Mouse (Mus musculus) embryonic facial prominence, embryonic 11.5 days (tissue): ENCODE results near the gene BC048679. TPM values are rescaled to one million over a fixed set of nuclear protein-coding genes. Genes with fewer than 3 reads are reported as not detected.
A peak's percentile ranks its signal among the peaks of the same experiment; 100 is the strongest.

Source experiments
- ATAC-seq: fragments of 200-750 bp; cut with Nextera tagmentation; replicated peaks from 2 replicates; pipeline ENCODE4 v1.8.0; 2017; ENCODE audit warnings: low read depth; ENCODE audit not compliant: insufficient number of reproducible peaks, low FRiP score, low TSS enrichment
- DNase-seq: peaks from one replicate; pipeline ENCODE4 v3.0.0-alpha.2; 2015; ENCODE audit warnings: low spot score
- H3K27ac ChIP-seq: fragments of 300-500 bp; sonication (generic); replicated peaks from 2 replicates; pipeline ENCODE4 v1.5.1; 2014; ENCODE audit warnings: mild to moderate bottlenecking, low read depth, low read length, control low read depth
- H3K27me3 ChIP-seq: fragments of 300-500 bp; sonication (generic); 2 replicates; pipeline ENCODE4 v1.6.1; 2014; ENCODE audit warnings: mild to moderate bottlenecking, low read length, moderate library complexity, mixed read lengths; ENCODE audit not compliant: control insufficient read depth, insufficient read depth
- H3K36me3 ChIP-seq: fragments of 300-500 bp; sonication (generic); replicated peaks from 2 replicates; pipeline ENCODE4 v1.6.1; 2014; ENCODE audit warnings: low read depth, mild to moderate bottlenecking, low read length, moderate library complexity, mixed read lengths; ENCODE audit not compliant: control insufficient read depth, insufficient read depth
- H3K4me1 ChIP-seq: fragments of 300-500 bp; sonication (generic); 2 replicates; pipeline ENCODE4 v1.6.1; 2014; ENCODE audit warnings: low read length, mixed read lengths; ENCODE audit not compliant: control insufficient read depth, insufficient read depth
- H3K4me2 ChIP-seq: fragments of 300-500 bp; sonication (generic); 2 replicates; pipeline ENCODE4 v1.6.1; 2014; ENCODE audit warnings: low read depth, mild to moderate bottlenecking, control low read depth, low read length, moderate library complexity
- H3K4me3 ChIP-seq: fragments of 300-500 bp; sonication (generic); 2 replicates; pipeline ENCODE4 v1.5.1; 2014; ENCODE audit warnings: low read depth, low read length, control low read depth
- H3K9ac ChIP-seq: fragments of 300-500 bp; sonication (generic); replicated peaks from 2 replicates; pipeline ENCODE4 v1.6.1; 2014; ENCODE audit warnings: mild to moderate bottlenecking, control low read depth, low read length
- H3K9me3 ChIP-seq: fragments of 300-500 bp; sonication (generic); replicated peaks from 2 replicates; pipeline ENCODE4 v1.6.1; 2016; ENCODE audit warnings: mild to moderate bottlenecking, low read length, inconsistent platforms, mixed read lengths; ENCODE audit not compliant: control insufficient read depth
- WGBS: fragments of 180-500 bp; shearing (Covaris S2); extraction: QIAGEN DNeasy Blood & Tissue Kit; methylation state at CpG from one replicate; pipeline ENCODE4 v1.1.7; 2014; 5-methylcytosine and 5-hydroxymethylcytosine counted together
- polyA plus RNA-seq: library from polyadenylated mRNA; unstranded; fragments of >200 nt; fragmentation: Nextera tagmentation; extraction: Ambion mirVana; gene quantifications from 2 replicates; pipeline ENCODE4 v1.2.1, GENCODE M21; 2014

BC048679 gene
- polyA plus RNA-seq, 1 experiment from 2014 or later, result not detected

- peaks cover 5% of the 10 kb centered on the region for H3K36me3 ChIP-seq
- H3K4me3 ChIP-seq, result no peak overlapping the region
- no peaks in the 10 kb centered on the region for H3K27me3 ChIP-seq
- WGBS, result 92% methylated on average over 8 of the region's 8 CpGs
- no peak overlapping the region for H3K27ac ChIP-seq
- no peak for ATAC-seq
- no peaks in the 10 kb centered on the region for H3K4me1 ChIP-seq
- H3K9ac ChIP-seq, result no peak overlapping the region
- DNase-seq, result no peak
- H3K9me3 ChIP-seq, result no peaks in the 10 kb centered on the region
- H3K4me2 ChIP-seq, result no peak overlapping the region
These were observed 30.8 kb upstream of the BC048679 start for GRCm38 (mm10) chr7:81528918-81529317.

DNA sequence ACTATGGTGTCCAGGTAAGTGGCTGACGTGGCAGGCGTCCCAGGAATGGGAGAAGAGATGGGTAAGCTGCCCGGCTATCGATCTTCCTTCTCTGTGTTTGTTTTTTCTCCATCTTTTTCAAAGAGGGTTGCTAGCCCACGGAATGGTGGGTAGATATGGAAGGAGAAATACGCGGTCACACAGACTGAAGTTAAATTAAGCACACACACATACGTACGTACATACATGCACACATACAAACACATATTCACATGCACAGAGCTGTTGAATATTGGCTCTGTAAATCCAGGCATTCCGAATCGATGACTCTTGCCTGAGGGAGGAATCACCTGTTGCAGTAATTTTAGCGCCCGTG lies 25.6 kb upstream of the BC048679 start:
- Histone ChIP-seq H3K27ac (peak overlapping the region; percentile 85; the same call in 1 of the 2 replicates), H3K4me1 (no peaks in the 10 kb centered on the region), H3K36me3 (no peaks in the 10 kb centered on the region; the same call in 1 of the 2 replicates), H3K4me2 (peak overlapping the region; percentile 79), H3K27me3 (no peaks in the 10 kb centered on the region), H3K9me3 (no peaks in the 10 kb centered on the region), H3K9ac (peak overlapping the region; percentile 88), H3K4me3 (peak overlapping the region; percentile 69)
- DNase-seq (no peak), ATAC-seq (0 out of 2 replicates have a peak, but pooled peaks have one; percentile 14)
- 13% methylated on average over 13 of the region's 13 CpGs for WGBS

DNA sequence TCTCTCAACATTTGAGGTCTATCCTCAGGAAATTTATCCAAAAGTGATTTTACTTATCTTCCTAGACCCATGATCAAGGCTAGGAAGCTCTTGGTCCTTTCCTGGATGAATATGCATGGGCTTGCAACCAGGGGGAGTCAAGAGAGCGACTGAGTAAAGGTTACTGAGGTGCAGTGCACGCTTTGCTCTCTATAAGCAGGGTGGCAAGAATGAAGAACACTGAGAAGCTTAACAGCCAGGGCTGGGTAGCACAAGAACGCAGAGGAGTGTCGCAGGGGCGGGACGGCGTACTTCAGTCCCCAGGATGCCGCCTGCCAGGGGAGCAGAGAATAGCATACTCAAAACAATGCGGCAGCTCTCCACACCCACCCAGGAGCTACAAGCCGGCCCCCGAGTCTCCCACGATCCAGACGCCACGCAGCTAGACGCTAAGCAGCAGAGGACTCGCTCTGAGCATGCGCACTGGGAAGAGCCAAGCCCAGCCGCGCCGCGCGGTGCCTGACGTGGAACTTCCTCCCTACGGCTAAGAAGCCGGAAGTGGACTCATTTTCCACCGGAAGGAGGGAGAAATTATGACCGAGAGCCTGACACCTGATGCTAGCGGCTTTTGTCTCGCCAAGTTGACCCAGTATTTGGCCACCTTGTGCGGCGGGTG lies 25.1 kb upstream of the BC048679 start:
- Histone ChIP-seq H3K4me1 (no peaks in the 10 kb centered on the region), H3K36me3 (no peaks in the 10 kb centered on the region; the same call in 1 of the 2 replicates), H3K9me3 (no peaks in the 10 kb centered on the region), H3K4me2 (peak overlapping the region; percentile 79), H3K27me3 (no peaks in the 10 kb centered on the region), H3K4me3 (peak overlapping the region; percentile 69), H3K9ac (peak overlapping the region; percentile 88), H3K27ac (peak overlapping the region; percentile 85)
- DNase-seq (peak; percentile 98), ATAC-seq (peak; percentile 95)
- under 1% methylated on average over 31 of the region's 31 CpGs for WGBS

DNA sequence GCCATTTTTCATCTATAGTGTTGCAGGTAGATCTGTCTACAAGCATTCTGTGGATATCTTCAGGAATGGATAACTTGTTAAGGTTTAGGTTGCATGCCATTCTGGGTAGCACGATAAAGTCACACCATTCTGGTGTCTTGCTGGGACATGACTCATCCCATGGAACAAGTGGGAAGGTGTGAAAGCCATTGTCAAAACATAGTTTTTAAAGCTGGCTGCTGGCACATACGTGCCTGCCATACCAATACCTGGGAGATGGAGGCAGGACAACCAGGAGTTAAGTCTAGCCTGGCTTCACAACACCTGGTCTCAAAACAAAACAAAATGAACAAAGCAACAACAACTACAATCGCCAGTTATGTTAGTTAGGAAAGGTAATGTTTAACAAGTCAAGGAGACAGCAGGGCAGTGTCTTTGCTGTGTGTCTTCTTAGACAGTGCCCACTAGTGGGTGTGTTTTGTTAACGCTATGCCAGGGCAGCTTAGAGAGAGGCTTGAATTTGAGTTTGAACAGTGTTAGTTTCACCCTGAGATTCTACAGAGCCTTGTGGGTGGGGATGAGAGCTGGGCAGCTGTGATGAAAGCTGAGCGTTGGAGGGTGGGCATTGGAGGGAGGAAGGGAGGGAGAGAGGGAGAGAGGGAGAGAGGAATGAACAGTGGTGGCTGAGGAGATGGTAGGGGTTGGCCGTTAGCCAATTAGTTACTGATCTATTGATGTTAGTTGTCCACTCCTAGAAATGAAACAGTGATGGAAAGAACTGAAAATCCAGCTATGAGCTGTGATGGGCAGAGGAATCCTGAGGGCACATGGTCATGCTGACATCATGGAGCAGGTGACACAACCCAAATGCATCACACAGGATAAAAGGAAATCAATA lies 18.3 kb upstream of the BC048679 start:
- H3K4me3 ChIP-seq, result no peak overlapping the region
- H3K4me1 ChIP-seq, result no peaks in the 10 kb centered on the region
- ATAC-seq (no peak), DNase-seq (no peak)
- no peaks in the 10 kb centered on the region for H3K27me3 ChIP-seq
- H3K4me2 ChIP-seq, result no peak overlapping the region
- no peak overlapping the region for H3K9ac ChIP-seq
- WGBS, result 72% methylated on average over 6 of the region's 6 CpGs
- no peaks in the 10 kb centered on the region for H3K36me3 ChIP-seq
- H3K27ac ChIP-seq, result no peak overlapping the region
- H3K9me3 ChIP-seq, result no peaks in the 10 kb centered on the region

GRCm38 (mm10) chr7:81514906-81515590 lies 17.0 kb upstream of the BC048679 start:
- no peak overlapping the region for H3K4me2 ChIP-seq
- H3K9me3 ChIP-seq, result no peaks in the 10 kb centered on the region
- no peak for ATAC-seq
- H3K9ac ChIP-seq, result no peak overlapping the region
- H3K4me1 ChIP-seq, result no peaks in the 10 kb centered on the region
- H3K27ac ChIP-seq, result no peak overlapping the region
- no peaks in the 10 kb centered on the region for H3K27me3 ChIP-seq
- H3K4me3 ChIP-seq, result no peak overlapping the region
- H3K36me3 ChIP-seq, result no peaks in the 10 kb centered on the region
- 60% methylated on average over 13 of the region's 13 CpGs for WGBS
- no peak for DNase-seq

DNA sequence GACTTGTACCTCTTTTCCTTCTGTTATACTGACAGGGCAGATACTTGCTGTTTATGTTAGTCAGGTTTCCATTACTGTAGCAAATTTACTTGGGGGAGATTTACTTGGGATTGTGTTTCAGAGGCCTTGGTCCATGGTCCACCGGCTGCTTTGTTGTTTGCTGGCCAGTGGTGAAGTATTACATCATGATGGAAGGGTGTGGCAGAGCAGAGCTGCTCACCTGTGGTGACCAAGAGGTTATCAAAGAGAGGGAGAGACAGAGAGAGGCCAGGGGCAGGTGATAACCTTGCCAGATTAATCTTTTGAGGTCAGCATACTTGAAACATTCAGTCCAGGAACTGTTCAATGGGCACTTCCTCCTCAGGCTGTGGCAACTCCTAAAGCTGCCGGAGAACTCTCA lies 3.0 kb upstream of the BC048679 start:
- Histone ChIP-seq H3K27me3 (no peaks in the 10 kb centered on the region), H3K36me3 (no peaks in the 10 kb centered on the region), H3K9me3 (no peaks in the 10 kb centered on the region), H3K9ac (no peak overlapping the region), H3K27ac (no peak overlapping the region), H3K4me3 (no peak overlapping the region), H3K4me1 (no peaks in the 10 kb centered on the region), H3K4me2 (no peak overlapping the region)
- DNase-seq (no peak), ATAC-seq (no peak)
- WGBS, result 76% methylated on average over 2 of the region's 2 CpGs

GRCm38 (mm10) chr7:81497171-81497570 lies 910 bp downstream of the BC048679 start:
- Histone ChIP-seq H3K36me3 (no peaks in the 10 kb centered on the region), H3K4me3 (no peak overlapping the region), H3K9me3 (no peaks in the 10 kb centered on the region), H3K27me3 (peaks cover 7% of the 10 kb centered on the region; the same call in 1 of the 2 replicates), H3K9ac (no peak overlapping the region), H3K4me1 (no peaks in the 10 kb centered on the region), H3K27ac (no peak overlapping the region), H3K4me2 (no peak overlapping the region)
- DNase-seq, result no peak
- ATAC-seq, result no peak
- WGBS, result 27% methylated on average over 6 of the region's 6 CpGs
